Mouse (Mus musculus) lung, adult 2 months (tissue): ENCODE data around the gene Palld.

Experiments
- CTCF ChIP-seq: fragments of 200-500 bp; IDR thresholded peaks from 2 replicates; pipeline ENCODE4 v1.5.1; 2011; ENCODE audit warnings: mild to moderate bottlenecking, low read length, control low read depth; ENCODE audit not compliant: insufficient read depth
- POLR2A ChIP-seq: fragments of 200-500 bp; IDR thresholded peaks from 2 replicates; pipeline ENCODE4 v1.6.1; 2011; ENCODE audit warnings: low read depth, mild to moderate bottlenecking, control low read depth, low read length, borderline replicate concordance; ENCODE audit errors: extremely low read depth

DNA sequence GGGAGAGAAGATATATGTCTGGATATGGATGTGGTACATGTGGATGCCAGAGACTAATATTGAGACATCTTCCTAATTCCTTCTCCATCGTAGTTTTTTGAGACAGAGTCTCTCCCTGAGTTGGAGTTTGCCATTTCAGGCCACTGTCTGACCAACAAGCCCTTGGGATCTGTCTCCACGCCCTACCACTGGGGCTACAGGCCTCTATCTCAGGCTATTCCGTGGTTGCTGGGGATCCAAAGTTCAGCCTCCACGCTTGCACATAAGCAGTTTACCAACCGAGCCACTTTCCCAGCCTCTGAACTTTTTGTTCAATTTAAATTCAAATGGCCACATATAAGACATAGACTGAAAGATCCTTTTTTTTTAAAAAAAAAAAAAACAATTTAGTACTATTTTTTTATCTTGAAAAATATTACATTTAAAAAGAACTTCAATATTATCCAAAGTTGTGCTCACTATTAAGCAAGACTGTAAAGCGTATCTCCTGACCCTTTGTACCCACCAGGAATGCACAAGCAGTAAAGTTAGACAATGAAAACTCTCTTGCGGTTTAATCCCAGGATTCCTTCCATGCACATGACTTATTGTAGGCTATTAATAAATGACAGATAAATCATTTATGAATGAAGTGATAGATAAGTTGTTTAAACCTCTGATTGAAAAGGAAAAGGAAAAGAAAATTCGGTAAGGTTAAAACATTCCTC is 276.1 kb downstream of the Palld start:
- TF ChIP-seq CTCF (no peak), POLR2A (no peak)
